Mouse (Mus musculus) CH12.LX (cell line): ENCODE data around the gene Etnk2. TPM values are rescaled to one million over a fixed set of nuclear protein-coding genes. Genes with fewer than 3 reads are reported as not detected.

Source experiments
- DNase-seq: peaks from one replicate; pipeline ENCODE4 v3.0.0-alpha.2; 2013; ENCODE audit errors: extremely low read depth
- H3K27ac ChIP-seq: 2 replicates; pipeline ENCODE4 v1.5.1; 2012; ENCODE audit warnings: low read depth, mild to moderate bottlenecking, control low read depth, moderate library complexity; ENCODE audit not compliant: insufficient read depth
- H3K27me3 ChIP-seq: replicated peaks from 2 replicates; pipeline ENCODE3; 2012; ENCODE audit warnings: inconsistent platforms
- H3K36me3 ChIP-seq, 2 experiments: replicated peaks in 1 of 2; 2 replicates each; pipeline versions ENCODE3 to v1.6.1; 2012; ENCODE audit warnings: inconsistent platforms in 1 of 2, low read length in 1 of 2, mild to moderate bottlenecking in 1 of 2, mixed read lengths in 1 of 2, moderate library complexity in 1 of 2; ENCODE audit not compliant: control insufficient read depth in 1 of 2, insufficient read depth in 1 of 2
- H3K4me1 ChIP-seq, 2 experiments: 2 replicates each; pipeline ENCODE4 v1.6.1; 2012; ENCODE audit warnings: inconsistent platforms in 1 of 2, moderate library complexity in 1 of 2; ENCODE audit not compliant: insufficient read depth in 2 of 2, control insufficient read depth in 1 of 2
- H3K4me2 ChIP-seq: 2 replicates; pipeline ENCODE4 v1.6.1; 2012; ENCODE audit warnings: low read depth, mild to moderate bottlenecking, control low read depth; ENCODE audit not compliant: poor library complexity, insufficient read depth, severe bottlenecking
- H3K4me3 ChIP-seq, 3 experiments: fragments of 150-350 bp in 1 of 3; sonication (generic) in 1 of 3; replicated peaks in 1 of 3; 2 replicates each; pipeline versions ENCODE3 to v1.5.1; 2011 to 2012; ENCODE audit warnings: low read depth in 2 of 3, low read length in 2 of 3, mild to moderate bottlenecking in 2 of 3, moderate library complexity in 2 of 3, control low read depth in 1 of 3, improper control_type of control experiment in 1 of 3, inconsistent platforms in 1 of 3, mixed read lengths in 1 of 3; ENCODE audit not compliant: poor library complexity in 1 of 3
- H3K79me2 ChIP-seq: replicated peaks from 2 replicates; pipeline ENCODE4 v1.6.1; 2012; ENCODE audit warnings: mild to moderate bottlenecking, moderate library complexity; ENCODE audit not compliant: control insufficient read depth, poor library complexity, insufficient read depth, severe bottlenecking; ENCODE audit errors: extremely low read depth
- H3K9ac ChIP-seq: 2 replicates; pipeline ENCODE4 v1.6.1; 2012; ENCODE audit warnings: low read depth, mild to moderate bottlenecking, control low read depth, moderate library complexity; ENCODE audit not compliant: insufficient read depth
- H3K9me3 ChIP-seq: replicated peaks from 2 replicates; pipeline ENCODE3; 2012; ENCODE audit warnings: low read length, inconsistent platforms, mixed read lengths
- BHLHE40 ChIP-seq: IDR thresholded peaks from 2 replicates; pipeline ENCODE4 v1.6.1; 2011; ENCODE audit warnings: mild to moderate bottlenecking, low read depth, low read length, improper control_type of control experiment
- CHD1 ChIP-seq: IDR thresholded peaks from 2 replicates; pipeline ENCODE4 v1.6.1; 2012; ENCODE audit warnings: low read depth, low read length, improper control_type of control experiment, inconsistent platforms
- CHD2 ChIP-seq: IDR thresholded peaks from 2 replicates; pipeline ENCODE4 v1.6.1; 2011; ENCODE audit warnings: low read length, improper control_type of control experiment
- CTCF ChIP-seq, 2 experiments: IDR thresholded peaks in 1 of 2; conservative IDR thresholded peaks in 1 of 2; 2 replicates each; pipeline ENCODE4 v1.5.1; 2011 to 2012; ENCODE audit warnings: low read depth in 2 of 2, low read length in 2 of 2, improper control_type of control experiment in 1 of 2, inconsistent platforms in 1 of 2, mild to moderate bottlenecking in 1 of 2, moderate library complexity in 1 of 2
- E2F4 ChIP-seq: IDR thresholded peaks from 2 replicates; pipeline ENCODE4 v1.6.1; 2011; ENCODE audit warnings: low read depth, low read length, improper control_type of control experiment; ENCODE audit not compliant: insufficient replicate concordance
- ELF1 ChIP-seq: IDR thresholded peaks from 2 replicates; pipeline ENCODE4 v1.6.1; 2014; ENCODE audit warnings: low read depth, mild to moderate bottlenecking, inconsistent platforms, low read length, improper control_type of control experiment
- EP300 ChIP-seq: IDR thresholded peaks from 2 replicates; pipeline ENCODE4 v1.6.1; 2011; ENCODE audit warnings: low read length, improper control_type of control experiment
- ETS1 ChIP-seq: conservative IDR thresholded peaks from 2 replicates; pipeline ENCODE4 v1.6.1; 2012; ENCODE audit warnings: low read depth, mild to moderate bottlenecking, inconsistent platforms, low read length, improper control_type of control experiment, moderate library complexity
- IRF4 ChIP-seq: IDR thresholded peaks from 2 replicates; pipeline ENCODE4 v1.6.1; 2014; ENCODE audit warnings: low read depth, mild to moderate bottlenecking, inconsistent platforms, low read length, improper control_type of control experiment
- JUN ChIP-seq: IDR thresholded peaks from 2 replicates; pipeline ENCODE4 v1.6.1; 2011; ENCODE audit warnings: low read depth, mild to moderate bottlenecking, low read length, improper control_type of control experiment, moderate library complexity; ENCODE audit not compliant: insufficient read depth
- JUND ChIP-seq: conservative IDR thresholded peaks from 2 replicates; pipeline ENCODE4 v1.6.1; 2011; ENCODE audit warnings: low read depth, low read length, improper control_type of control experiment
- KAT2A ChIP-seq: IDR thresholded peaks from 2 replicates; pipeline ENCODE4 v1.6.1; 2012; ENCODE audit warnings: low read length, improper control_type of control experiment, inconsistent platforms; ENCODE audit not compliant: insufficient replicate concordance
- MAX ChIP-seq: IDR thresholded peaks from 2 replicates; pipeline ENCODE4 v1.6.1; 2011; ENCODE audit warnings: low read length, improper control_type of control experiment
- MAZ ChIP-seq: IDR thresholded peaks from 2 replicates; pipeline ENCODE4 v1.6.1; 2012; ENCODE audit warnings: low read depth, mild to moderate bottlenecking, inconsistent platforms, low read length, improper control_type of control experiment, moderate library complexity
- MEF2A ChIP-seq: IDR thresholded peaks from 2 replicates; pipeline ENCODE4 v1.6.1; 2014; ENCODE audit warnings: low read depth, mild to moderate bottlenecking, inconsistent platforms, low read length, improper control_type of control experiment, borderline replicate concordance
- MXI1 ChIP-seq: IDR thresholded peaks from 2 replicates; pipeline ENCODE4 v1.6.1; 2011; ENCODE audit warnings: mild to moderate bottlenecking, low read depth, low read length, improper control_type of control experiment
- NELFE ChIP-seq: IDR thresholded peaks from 2 replicates; pipeline ENCODE4 v1.6.1; 2011; ENCODE audit warnings: low read depth, low read length, improper control_type of control experiment
- NRF1 ChIP-seq: IDR thresholded peaks from 2 replicates; pipeline ENCODE4 v1.6.1; 2014; ENCODE audit warnings: low read depth, mild to moderate bottlenecking, inconsistent platforms, low read length, improper control_type of control experiment, moderate library complexity
- PAX5 ChIP-seq: IDR thresholded peaks from 2 replicates; pipeline ENCODE4 v1.6.1; 2012; ENCODE audit warnings: low read length, inconsistent platforms, mixed read lengths
- POLR2A ChIP-seq: IDR thresholded peaks from 2 replicates; pipeline ENCODE4 v1.6.1; 2011; ENCODE audit warnings: low read depth, mild to moderate bottlenecking, improper control_type of control experiment, low read length
- POLR2AphosphoS2 ChIP-seq: IDR thresholded peaks from 2 replicates; pipeline ENCODE4 v1.6.1; 2011; ENCODE audit warnings: low read depth, low read length, improper control_type of control experiment
- RCOR1 ChIP-seq: conservative IDR thresholded peaks from 2 replicates; pipeline ENCODE4 v1.6.1; 2012; ENCODE audit warnings: low read depth, mild to moderate bottlenecking, inconsistent platforms, low read length, improper control_type of control experiment
- SIN3A ChIP-seq: IDR thresholded peaks from 2 replicates; pipeline ENCODE4 v1.6.1; 2012; ENCODE audit warnings: low read length, improper control_type of control experiment, inconsistent platforms
- SMC3 ChIP-seq: IDR thresholded peaks from 2 replicates; pipeline ENCODE4 v1.6.1; 2011; ENCODE audit warnings: low read depth, low read length, improper control_type of control experiment
- TBP ChIP-seq: conservative IDR thresholded peaks from 2 replicates; pipeline ENCODE4 v1.6.1; 2011; ENCODE audit warnings: low read depth, low read length, improper control_type of control experiment
- TCF12 ChIP-seq: IDR thresholded peaks from 2 replicates; pipeline ENCODE4 v1.6.1; 2014; ENCODE audit warnings: low read depth, mild to moderate bottlenecking, inconsistent platforms, low read length, improper control_type of control experiment
- USF1 ChIP-seq: IDR thresholded peaks from 2 replicates; pipeline ENCODE4 v1.6.1; 2014; ENCODE audit warnings: low read depth, mild to moderate bottlenecking, inconsistent platforms, low read length, improper control_type of control experiment
- USF2 ChIP-seq: conservative IDR thresholded peaks from 2 replicates; pipeline ENCODE4 v1.6.1; 2011; ENCODE audit warnings: low read depth, low read length, improper control_type of control experiment
- ZC3H11A ChIP-seq: IDR thresholded peaks from 2 replicates; pipeline ENCODE4 v1.6.1; 2012; ENCODE audit warnings: low read depth, mild to moderate bottlenecking, inconsistent platforms, low read length, improper control_type of control experiment
- ZKSCAN1 ChIP-seq: IDR thresholded peaks from 2 replicates; pipeline ENCODE4 v1.6.1; 2012; ENCODE audit warnings: low read depth, inconsistent platforms, low read length, improper control_type of control experiment, borderline replicate concordance
- ZMIZ1 ChIP-seq: IDR thresholded peaks from 2 replicates; pipeline ENCODE4 v1.6.1; 2012; ENCODE audit warnings: low read depth, mild to moderate bottlenecking, inconsistent platforms, low read length, improper control_type of control experiment
- dilution Hi-C: fragments of 300-500 bp; cut with MboI; formaldehyde crosslinking; loops from 2 replicates; pipeline ENCODE4 v1.14.3; 2020; ENCODE audit warnings: low sequenced_read_pairs; ENCODE audit not compliant: extremely low pct_unique_long_range_greater_than_20kb, extremely low pct_ligation_motif_present
- in situ Hi-C: fragments of 300-500 bp; cut with MboI; formaldehyde crosslinking; loops from 3 replicates; pipeline ENCODE4 v1.14.3; 2019; ENCODE audit warnings: low sequenced_read_pairs, low pct_ligation_motif_present, low pct_unique_long_range_greater_than_20kb, mixed read lengths
- polyA plus RNA-seq: library from polyadenylated mRNA; unstranded; fragments of >175 nt; gene quantifications from 2 replicates; pipeline ENCODE4 v1.2.1, GENCODE M21; 2012; ENCODE audit warnings: low read depth; ENCODE audit not compliant: insufficient read length
- total RNA-seq, 2 experiments: library from RNA; depleted of rRNA; stranded (reverse); fragments of 300-350 nt in 1 of 2; fragments of >200 nt in 1 of 2; gene quantifications; 2 replicates each; pipeline ENCODE4 v1.2.3; 2012 to 2014

Gene Etnk2
- total and polyA plus RNA-seq, 3 experiments, result 0.30 TPM; not detected in 2

- Histone ChIP-seq H3K9ac (no peak overlapping the region), H3K27me3 (peaks cover 53% of the 10 kb centered on the region), H3K4me2 (no peak overlapping the region), H3K4me1 (peaks cover 20 to 22% of the 10 kb centered on the region in 2 experiments), H3K9me3 (no peaks in the 10 kb centered on the region), H3K4me3 (no peak overlapping the region), H3K79me2 (no peaks in the 10 kb centered on the region), H3K27ac (no peak overlapping the region), H3K36me3 (no peaks in the 10 kb centered on the region)
- DNase-seq, result no peak
- dilution Hi-C loops, result no loop called here
- no peak for TF ChIP-seq RCOR1
- no peak for TF ChIP-seq POLR2AphosphoS2
- TF ChIP-seq KAT2A, result no peak
- no peak for TF ChIP-seq TBP
- no peak for TF ChIP-seq ZC3H11A
- in situ Hi-C loops, result no loop called here
These were observed 16.1 kb upstream of the Etnk2 start for GRCm38 (mm10) chr1:133347226-133347625.

GRCm38 (mm10) chr1:133347693-133348520, 15.5 kb upstream of the Etnk2 start:
- Histone ChIP-seq H3K36me3 (no peaks in the 10 kb centered on the region), H3K4me2 (no peak overlapping the region; the same call in 1 of the 2 replicates), H3K9ac (no peak overlapping the region), H3K79me2 (no peaks in the 10 kb centered on the region), H3K4me1 (peaks cover 20 to 22% of the 10 kb centered on the region in 2 experiments), H3K9me3 (no peaks in the 10 kb centered on the region), H3K27ac (peak overlapping the region; percentile 26), H3K4me3 (no peak overlapping the region), H3K27me3 (peaks cover 57% of the 10 kb centered on the region)
- DNase-seq, result peak; percentile 48
- in situ Hi-C loops, result no loop called here
- dilution Hi-C loops, result no loop called here
- no peak for TF ChIP-seq CTCF (conservative IDR thresholded peaks at IDR 0.05 in 1 of 2, IDR thresholded peaks at IDR 0.05 in 1 of 2; ENCODE audit: low read depth in 2 of 2, low read length in 2 of 2)
- no peak; the same call in 1 of the 2 replicates for TF ChIP-seq TCF12
- TF ChIP-seq USF2, result no peak
- no peak; the same call in none of the 2 replicates for TF ChIP-seq BHLHE40
- TF ChIP-seq MEF2A, result no peak
- peak; percentile 34; the same call in 1 of the 2 replicates for TF ChIP-seq EP300
- no peak for TF ChIP-seq ZMIZ1
- no peak for TF ChIP-seq CHD1
- TF ChIP-seq IRF4, result peak; percentile 60; the same call in 1 of the 2 replicates
- no peak for TF ChIP-seq JUND
- no peak for TF ChIP-seq JUN
- no peak for TF ChIP-seq POLR2A
- TF ChIP-seq MXI1, result peak; percentile 72; the same call in 1 of the 2 replicates
- no peak for TF ChIP-seq PAX5
- peak; percentile 36; the same call in 1 of the 2 replicates for TF ChIP-seq CHD2
- TF ChIP-seq SMC3, result no peak
- TF ChIP-seq USF1, result no peak
- peak; percentile 54; the same call in 1 of the 2 replicates for TF ChIP-seq SIN3A
- TF ChIP-seq NRF1, result peak; percentile 33; the same call in 1 of the 2 replicates
- no peak for TF ChIP-seq E2F4
- TF ChIP-seq MAZ, result 0 out of 2 replicates have a peak, but pooled peaks have one; percentile 44
- peak; percentile 69 for TF ChIP-seq ELF1
- no peak for TF ChIP-seq NELFE
- TF ChIP-seq RCOR1, result no peak
- TF ChIP-seq POLR2AphosphoS2, result no peak
- no peak for TF ChIP-seq ZKSCAN1
- 0 out of 2 replicates have a peak, but pooled peaks have one; percentile 46 for TF ChIP-seq MAX
- TF ChIP-seq ZC3H11A, result no peak
- TF ChIP-seq ETS1, result peak; percentile 74; the same call in 1 of the 2 replicates
